Mouse (Mus musculus): ENCODE data around the gene Ralgps1. TPM values are rescaled to one million over a fixed set of nuclear protein-coding genes. Genes with fewer than 3 reads are reported as not detected.
"Not testable (repeated sequence)": the region's sequence is repeated elsewhere in the genome, so short reads cannot be mapped to it uniquely, and the experiment has no call there.

Ralgps1 gene
- polyA plus RNA-seq, 1 experiment: 9.5 TPM

- Histone ChIP-seq H3K4me3 (ENCODE audit: low read depth, low read length) (no peak overlapping the region), H3K4me1 (ENCODE audit: control insufficient read depth, insufficient read depth, insufficient read length, low read length) (no peaks in the 10 kb centered on the region), H3K27me3 (ENCODE audit: control insufficient read depth, insufficient read depth, low read length) (no peaks in the 10 kb centered on the region), H3K36me3 (ENCODE audit: control insufficient read depth, insufficient read depth, low read length) (peaks cover 6% of the 10 kb centered on the region), H3K27ac (ENCODE audit: insufficient read depth, low read depth, low read length) (no peak overlapping the region; the same call in 1 of the 2 replicates)
- TF ChIP-seq CTCF (IDR thresholded peaks at IDR 0.05; ENCODE audit: extremely low read depth, insufficient read length, insufficient replicate concordance, low read depth, low read length) (no peak), POLR2A (IDR thresholded peaks at IDR 0.05; ENCODE audit: low read depth, low read length) (no peak)
- 76% methylated on average over 8 of the region's 8 CpGs for WGBS
Observed at GRCm38 (mm10) chr2:33323799-33324595, 47.3 kb downstream of the Ralgps1 start.

- not testable (repeated sequence) for H3K36me3 ChIP-seq (ENCODE audit: control insufficient read depth, insufficient read depth, low read length)
- 91% methylated on average over 9 of the region's 9 CpGs for WGBS
Observed at GRCm38 (mm10) chr2:33323043-33323625, 48.2 kb downstream of the Ralgps1 start.

DNA sequence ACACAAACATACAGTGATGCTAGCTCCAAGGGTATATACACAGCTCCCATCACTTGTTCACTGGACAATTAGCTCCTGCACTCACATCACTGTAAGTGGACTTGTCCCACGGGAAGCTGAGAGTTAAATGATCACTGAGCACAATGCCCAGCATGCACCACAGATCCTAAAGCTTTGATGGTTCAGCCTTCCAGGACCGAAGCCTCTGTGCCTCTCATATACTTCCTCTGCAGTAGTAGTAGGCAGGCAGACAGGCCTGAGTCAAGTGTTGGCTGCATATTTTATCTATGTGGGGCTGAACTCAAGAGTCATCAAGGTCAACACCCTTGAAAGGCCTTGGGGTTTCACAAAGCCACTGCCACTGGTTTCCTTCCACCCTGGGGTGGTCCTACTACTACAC is 49.6 kb downstream of the Ralgps1 start:
- 67% methylated on average over 2 of the region's 2 CpGs for WGBS

More at GRCm38 (mm10) chr2:33323043-33323625, 48.2 kb downstream of the Ralgps1 start:
- not testable (repeated sequence) for H3K27me3 ChIP-seq (ENCODE audit: control insufficient read depth, insufficient read depth, low read length); H3K4me1 ChIP-seq (ENCODE audit: control insufficient read depth, insufficient read depth, insufficient read length, low read length); H3K4me3 ChIP-seq (ENCODE audit: low read depth, low read length); H3K27ac ChIP-seq (ENCODE audit: insufficient read depth, low read depth, low read length)

DNA sequence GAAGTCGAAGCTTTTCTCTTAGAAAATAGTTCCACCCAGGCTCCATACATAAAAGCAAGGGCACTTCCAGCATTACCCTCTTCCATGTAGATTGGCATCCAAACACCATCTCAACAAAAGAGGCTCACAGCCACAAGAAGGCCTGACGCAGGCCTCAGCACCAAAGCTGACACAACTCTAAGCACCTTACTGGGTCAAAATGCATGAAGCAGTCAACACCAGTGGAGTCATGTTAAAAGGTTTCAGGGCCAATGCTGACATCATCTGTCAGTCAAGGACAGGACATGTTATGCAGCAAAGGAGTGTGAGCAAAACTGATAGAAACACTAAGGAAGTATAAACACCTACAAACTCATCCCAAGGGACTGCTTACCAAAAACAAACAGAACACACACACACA is 50.3 kb downstream of the Ralgps1 start:
- TF ChIP-seq CTCF (IDR thresholded peaks at IDR 0.05; ENCODE audit: extremely low read depth, insufficient read length, insufficient replicate concordance, low read depth, low read length) (no peak), POLR2A (IDR thresholded peaks at IDR 0.05; ENCODE audit: low read depth, low read length) (no peak)
- Histone ChIP-seq H3K27me3 (ENCODE audit: control insufficient read depth, insufficient read depth, low read length) (no peaks in the 10 kb centered on the region), H3K27ac (ENCODE audit: insufficient read depth, low read depth, low read length) (no peak overlapping the region), H3K4me3 (ENCODE audit: low read depth, low read length) (no peak overlapping the region), H3K4me1 (ENCODE audit: control insufficient read depth, insufficient read depth, insufficient read length, low read length) (no peaks in the 10 kb centered on the region; the same call in 1 of the 2 replicates), H3K36me3 (ENCODE audit: control insufficient read depth, insufficient read depth, low read length) (peaks cover 6% of the 10 kb centered on the region)
- 94% methylated on average over 2 of the region's 2 CpGs for WGBS

More for the DNA sequence above, 49.6 kb downstream of the Ralgps1 start:
- no peaks in the 10 kb centered on the region for H3K27me3 ChIP-seq (ENCODE audit: control insufficient read depth, insufficient read depth, low read length)
- peaks cover 6% of the 10 kb centered on the region for H3K36me3 ChIP-seq (ENCODE audit: control insufficient read depth, insufficient read depth, low read length)
- no peaks in the 10 kb centered on the region; the same call in 1 of the 2 replicates for H3K4me1 ChIP-seq (ENCODE audit: control insufficient read depth, insufficient read depth, insufficient read length, low read length)
- no peak overlapping the region for H3K4me3 ChIP-seq (ENCODE audit: low read depth, low read length)
- H3K27ac ChIP-seq (ENCODE audit: insufficient read depth, low read depth, low read length): no peak overlapping the region
- no peak for TF ChIP-seq POLR2A (IDR thresholded peaks at IDR 0.05; ENCODE audit: low read depth, low read length)
- TF ChIP-seq CTCF (IDR thresholded peaks at IDR 0.05; ENCODE audit: extremely low read depth, insufficient read length, insufficient replicate concordance, low read depth, low read length): no peak

- H3K27me3 ChIP-seq (ENCODE audit: control insufficient read depth, insufficient read depth, low read length): no peaks in the 10 kb centered on the region
- H3K27ac ChIP-seq (ENCODE audit: insufficient read depth, low read depth, low read length): no peak overlapping the region
- WGBS: 72% methylated on average over 3 of the region's 3 CpGs
- H3K4me1 ChIP-seq (ENCODE audit: control insufficient read depth, insufficient read depth, insufficient read length, low read length): no peaks in the 10 kb centered on the region; the same call in 1 of the 2 replicates
- TF ChIP-seq POLR2A (IDR thresholded peaks at IDR 0.05; ENCODE audit: low read depth, low read length): no peak
- TF ChIP-seq CTCF (IDR thresholded peaks at IDR 0.05; ENCODE audit: extremely low read depth, insufficient read length, insufficient replicate concordance, low read depth, low read length): no peak
- H3K36me3 ChIP-seq (ENCODE audit: control insufficient read depth, insufficient read depth, low read length): peaks cover 6% of the 10 kb centered on the region
- H3K4me3 ChIP-seq (ENCODE audit: low read depth, low read length): no peak overlapping the region
Observed at GRCm38 (mm10) chr2:33320568-33320967, 50.7 kb downstream of the Ralgps1 start.

DNA sequence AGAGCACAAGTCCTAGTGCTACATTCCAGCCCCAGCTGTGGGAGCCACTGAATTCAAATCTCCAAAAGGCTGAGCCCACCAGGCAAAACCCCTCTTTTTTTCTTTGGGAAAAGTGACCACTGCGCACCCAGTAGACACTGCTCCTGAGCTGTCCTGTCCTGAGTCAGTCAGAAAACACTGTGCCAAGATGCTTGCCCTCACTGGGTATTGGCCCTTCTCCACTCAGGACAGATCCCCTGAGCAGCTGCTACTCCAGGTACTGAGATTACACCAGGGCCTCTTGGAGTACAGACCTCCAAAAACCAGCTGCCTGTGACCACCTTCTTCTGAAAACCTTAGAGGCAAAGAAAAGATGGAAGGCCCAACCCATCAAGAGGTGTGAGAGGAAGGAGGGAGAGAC is 51.4 kb downstream of the Ralgps1 start:
- Histone ChIP-seq H3K27me3 (ENCODE audit: control insufficient read depth, insufficient read depth, low read length) (no peaks in the 10 kb centered on the region), H3K27ac (ENCODE audit: insufficient read depth, low read depth, low read length) (no peak overlapping the region), H3K36me3 (ENCODE audit: control insufficient read depth, insufficient read depth, low read length) (peaks cover 6% of the 10 kb centered on the region), H3K4me3 (ENCODE audit: low read depth, low read length) (no peak overlapping the region), H3K4me1 (ENCODE audit: control insufficient read depth, insufficient read depth, insufficient read length, low read length) (no peaks in the 10 kb centered on the region; the same call in 1 of the 2 replicates)
- WGBS: 100% methylated on average over 1 of the region's 1 CpGs
- TF ChIP-seq POLR2A (IDR thresholded peaks at IDR 0.05; ENCODE audit: low read depth, low read length): no peak
- no peak for TF ChIP-seq CTCF (IDR thresholded peaks at IDR 0.05; ENCODE audit: extremely low read depth, insufficient read length, insufficient replicate concordance, low read depth, low read length)

DNA sequence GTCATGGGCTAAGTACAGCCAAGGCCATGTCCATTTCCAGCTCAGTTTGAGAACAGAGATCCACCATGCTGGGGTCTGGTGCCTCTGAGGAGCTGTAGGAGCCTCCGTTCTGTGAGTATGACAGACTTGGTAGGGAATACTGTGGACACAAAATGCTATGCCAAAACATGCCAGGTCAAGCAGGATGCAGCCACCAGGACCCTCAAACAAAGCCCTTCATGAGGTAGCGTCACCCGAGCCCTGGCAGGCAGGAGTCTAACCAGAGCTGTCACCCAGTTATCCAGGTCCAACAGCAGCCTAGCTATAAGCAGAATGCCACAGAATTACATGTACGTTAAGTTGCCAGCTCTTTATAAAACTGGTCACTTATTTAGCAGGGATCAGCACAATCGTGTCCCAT is 51.8 kb downstream of the Ralgps1 start:
- Histone ChIP-seq H3K27me3 (ENCODE audit: control insufficient read depth, insufficient read depth, low read length) (no peaks in the 10 kb centered on the region), H3K36me3 (ENCODE audit: control insufficient read depth, insufficient read depth, low read length) (peaks cover 6% of the 10 kb centered on the region), H3K27ac (ENCODE audit: insufficient read depth, low read depth, low read length) (no peak overlapping the region), H3K4me1 (ENCODE audit: control insufficient read depth, insufficient read depth, insufficient read length, low read length) (no peaks in the 10 kb centered on the region; the same call in 1 of the 2 replicates), H3K4me3 (ENCODE audit: low read depth, low read length) (no peak overlapping the region)
- TF ChIP-seq CTCF (IDR thresholded peaks at IDR 0.05; ENCODE audit: extremely low read depth, insufficient read length, insufficient replicate concordance, low read depth, low read length) (no peak), POLR2A (IDR thresholded peaks at IDR 0.05; ENCODE audit: low read depth, low read length) (no peak)
- WGBS: 91% methylated on average over 5 of the region's 5 CpGs
